Mouse (Mus musculus): ENCODE data around the gene Plekhf1.

The Plekhf1 gene

GRCm38 (mm10) chr7:38227900-38228298 is at the start of gene Plekhf1:
Plekhf1 (minus strand) TSS chr7:38228016.
- peak; percentile 97 for DNase-seq (ENCODE audit: low read depth, low spot score)

GRCm38 (mm10) chr7:38272551-38272950 is 44.7 kb upstream of the Plekhf1 start:
- no peak for DNase-seq (ENCODE audit: low read depth, low spot score)

- DNase-seq (ENCODE audit: low read depth, low spot score), result no peak
Observed at GRCm38 (mm10) chr7:38271859-38272258, 44.0 kb upstream of the Plekhf1 start.

GRCm38 (mm10) chr7:38271511-38271811 is 43.6 kb upstream of the Plekhf1 start:
- no peak for DNase-seq (ENCODE audit: low read depth, low spot score)

GRCm38 (mm10) chr7:38270703-38271510 is 43.1 kb upstream of the Plekhf1 start, which contains the start of gene Pop4:
Pop4 (minus strand) TSS chr7:38271423.
- DNase-seq (ENCODE audit: low read depth, low spot score), result peak; percentile 92

GRCm38 (mm10) chr7:38267006-38267680 is 39.3 kb upstream of the Plekhf1 start:
- DNase-seq (ENCODE audit: low read depth, low spot score), result peak; percentile 74

GRCm38 (mm10) chr7:38262406-38262805 is 34.6 kb upstream of the Plekhf1 start:
- no peak for DNase-seq (ENCODE audit: low read depth, low spot score)

- peak; percentile 59 for DNase-seq (ENCODE audit: low read depth, low spot score)
Observed at GRCm38 (mm10) chr7:38259631-38260030, 31.8 kb upstream of the Plekhf1 start.

- DNase-seq (ENCODE audit: low read depth, low spot score), result peak; percentile 39
Observed at GRCm38 (mm10) chr7:38253441-38253840, 25.6 kb upstream of the Plekhf1 start.

- peak; percentile 63 for DNase-seq (ENCODE audit: low read depth, low spot score)
Observed at GRCm38 (mm10) chr7:38251494-38252216, 23.8 kb upstream of the Plekhf1 start.

GRCm38 (mm10) chr7:38242417-38242816 is 14.6 kb upstream of the Plekhf1 start:
- DNase-seq (ENCODE audit: low read depth, low spot score), result peak; percentile 92

- DNase-seq (ENCODE audit: low read depth, low spot score), result no peak
Observed at GRCm38 (mm10) chr7:38237140-38237539, 9.3 kb upstream of the Plekhf1 start.

- peak; percentile 48 for DNase-seq (ENCODE audit: low read depth, low spot score)
Observed at GRCm38 (mm10) chr7:38236400-38237105, 8.7 kb upstream of the Plekhf1 start.

GRCm38 (mm10) chr7:38230285-38230684 is 2.5 kb upstream of the Plekhf1 start:
- DNase-seq (ENCODE audit: low read depth, low spot score), result peak; percentile 35

- DNase-seq (ENCODE audit: low read depth, low spot score), result peak; percentile 61
Observed at GRCm38 (mm10) chr7:38228329-38228728, 513 bp upstream of the Plekhf1 start.

GRCm38 (mm10) chr7:38227181-38227899 is 476 bp downstream of the Plekhf1 start:
- peak; percentile 97 for DNase-seq (ENCODE audit: low read depth, low spot score)

GRCm38 (mm10) chr7:38226226-38226625 is 1.6 kb downstream of the Plekhf1 start:
- no peak for DNase-seq (ENCODE audit: low read depth, low spot score)

- peak; percentile 35 for DNase-seq (ENCODE audit: low read depth, low spot score)
Observed at GRCm38 (mm10) chr7:38224577-38225369, 3.0 kb downstream of the Plekhf1 start.

- DNase-seq (ENCODE audit: low read depth, low spot score), result no peak
Observed at GRCm38 (mm10) chr7:38220866-38221265, 7.0 kb downstream of the Plekhf1 start.

GRCm38 (mm10) chr7:38219526-38219925 is 8.3 kb downstream of the Plekhf1 start:
- no peak for DNase-seq (ENCODE audit: low read depth, low spot score)

Data from R1 (cell line).